Mouse (Mus musculus) embryonic fibroblast, embryonic 13.5 days (primary cell): ENCODE measurements around the gene Cdc42bpg.

Source experiments
- CTCF ChIP-seq: IDR thresholded peaks from 2 replicates; pipeline ENCODE4 v1.5.1; 2011; ENCODE audit warnings: mild to moderate bottlenecking, control low read depth, low read length, moderate library complexity, borderline replicate concordance; ENCODE audit not compliant: insufficient read depth
- POLR2A ChIP-seq: IDR thresholded peaks from 2 replicates; pipeline ENCODE4 v1.6.1; 2011; ENCODE audit warnings: low read depth, mild to moderate bottlenecking, control low read depth, low read length, moderate library complexity

GRCm38 (mm10) chr19:6339191-6339590 lies 32.9 kb downstream of the Cdc42bpg start:
- TF ChIP-seq CTCF (no peak), POLR2A (no peak)
